Mouse (Mus musculus): ENCODE results near the gene Gucy2e. TPM values are rescaled to one million over a fixed set of nuclear protein-coding genes. Genes with fewer than 3 reads are reported as not detected.
A peak's percentile ranks its signal among the peaks of the same experiment; 100 is the strongest.

Gene Gucy2e
- total RNA-seq, 2 experiments from 2014 or later, result 1.9 TPM

- peak; percentile 72 to 73 for DNase-seq
These were observed 1.4 kb downstream of the Gucy2e start for GRCm38 (mm10) chr11:69235285-69236060.

GRCm38 (mm10) chr11:69233141-69233540 lies 3.7 kb downstream of the Gucy2e start:
- DNase-seq, result no peak

GRCm38 (mm10) chr11:69230420-69230819 lies 6.4 kb downstream of the Gucy2e start:
- no peak for DNase-seq

- DNase-seq, result no peak
These were observed 11.1 kb downstream of the Gucy2e start for GRCm38 (mm10) chr11:69225715-69226114.

- no peak for DNase-seq
These were observed 13.7 kb downstream of the Gucy2e start for GRCm38 (mm10) chr11:69223101-69223500.

GRCm38 (mm10) chr11:69221070-69221469 lies 15.8 kb downstream of the Gucy2e start:
- no peak for DNase-seq

GRCm38 (mm10) chr11:69218661-69219060 lies 18.2 kb downstream of the Gucy2e start:
- no peak for DNase-seq

GRCm38 (mm10) chr11:69217411-69217810 lies 19.4 kb downstream of the Gucy2e start:
- DNase-seq, result no peak

- DNase-seq, result peak; percentile 69
These were observed 25.4 kb downstream of the Gucy2e start for GRCm38 (mm10) chr11:69211431-69211830.

GRCm38 (mm10) chr11:69202469-69203230 lies 34.2 kb downstream of the Gucy2e start:
- DNase-seq, result no peak

GRCm38 (mm10) chr11:69200231-69200630 lies 36.6 kb downstream of the Gucy2e start:
- DNase-seq, result no peak

- DNase-seq, result no peak
These were observed 37.6 kb downstream of the Gucy2e start for GRCm38 (mm10) chr11:69199251-69199650.

GRCm38 (mm10) chr11:69197743-69198142 lies 39.1 kb downstream of the Gucy2e start, which contains the start of gene Alox8:
Alox8 (minus strand) TSS chr11:69197843.
- no peak for DNase-seq

- DNase-seq, result no peak
These were observed 39.6 kb downstream of the Gucy2e start for GRCm38 (mm10) chr11:69197194-69197593.

GRCm38 (mm10) chr11:69196766-69197165 lies 40.1 kb downstream of the Gucy2e start:
- no peak for DNase-seq

GRCm38 (mm10) chr11:69192840-69193239 lies 44.0 kb downstream of the Gucy2e start:
- DNase-seq, result no peak

- no peak for DNase-seq
These were observed 50.9 kb downstream of the Gucy2e start for GRCm38 (mm10) chr11:69185936-69186335.

GRCm38 (mm10) chr11:69185031-69185430 lies 51.8 kb downstream of the Gucy2e start:
- no peak for DNase-seq

GRCm38 (mm10) chr11:69180120-69180519 lies 56.7 kb downstream of the Gucy2e start:
- no peak for DNase-seq

- no peak for DNase-seq
These were observed 57.3 kb downstream of the Gucy2e start for GRCm38 (mm10) chr11:69179512-69179911.

GRCm38 (mm10) chr11:69178525-69178924 lies 58.3 kb downstream of the Gucy2e start:
- no peak for DNase-seq

GRCm38 (mm10) chr11:69174722-69175121 lies 62.1 kb downstream of the Gucy2e start:
- DNase-seq, result no peak

- DNase-seq, result no peak
These were observed 64.2 kb downstream of the Gucy2e start for GRCm38 (mm10) chr11:69172606-69173005.

GRCm38 (mm10) chr11:69171626-69172025 lies 65.2 kb downstream of the Gucy2e start:
- DNase-seq, result peak; percentile 50 to 55

Measured in layer of hippocampus, postnatal 36 days (tissue).